Mouse (Mus musculus): ENCODE results near the gene Sgsh. TPM values are rescaled to one million over a fixed set of nuclear protein-coding genes. Genes with fewer than 3 reads are reported as not detected.

Sgsh gene
- polyA plus RNA-seq, 1 experiment from 2014 or later, result 6.7 TPM

- peak; percentile 65; the same call in 1 of the 2 replicates for ATAC-seq (ENCODE audit: insufficient number of reproducible peaks, low FRiP score, low TSS enrichment, low read depth)
- Histone ChIP-seq H3K27me3 (no peaks in the 10 kb centered on the region), H3K4me1 (0 out of 2 replicates have a peak, but pooled peaks cover 4% of the 10 kb centered on the region), H3K9ac (no peak overlapping the region), H3K9me3 (replicated peaks) (no peaks in the 10 kb centered on the region), H3K4me2 (replicated peaks) (no peak overlapping the region), H3K4me3 (replicated peaks) (no peak overlapping the region), H3K36me3 (peaks cover 18% of the 10 kb centered on the region), H3K27ac (replicated peaks) (no peak overlapping the region)
- 29% methylated on average over 11 of the region's 11 CpGs for WGBS
These were observed 8.3 kb upstream of the Sgsh start for GRCm38 (mm10) chr11:119363534-119364145.

- no peak overlapping the region for H3K27ac ChIP-seq (replicated peaks)
- no peak overlapping the region for H3K4me2 ChIP-seq (replicated peaks)
- no peak overlapping the region for H3K4me3 ChIP-seq (replicated peaks)
- ATAC-seq (ENCODE audit: insufficient number of reproducible peaks, low FRiP score, low TSS enrichment, low read depth), result no peak
- H3K36me3 ChIP-seq, result peaks cover 18% of the 10 kb centered on the region
- H3K9ac ChIP-seq, result no peak overlapping the region
- no peaks in the 10 kb centered on the region for H3K27me3 ChIP-seq
- no peaks in the 10 kb centered on the region for H3K9me3 ChIP-seq (replicated peaks)
- 0 out of 2 replicates have a peak, but pooled peaks cover 4% of the 10 kb centered on the region for H3K4me1 ChIP-seq
- WGBS, result 41% methylated on average over 11 of the region's 11 CpGs
These were observed 7.6 kb upstream of the Sgsh start for GRCm38 (mm10) chr11:119362769-119363533.

GRCm38 (mm10) chr11:119359089-119359488 is 3.8 kb upstream of the Sgsh start:
- 69% methylated on average over 10 of the region's 10 CpGs for WGBS
- H3K36me3 ChIP-seq, result peaks cover 18% of the 10 kb centered on the region; the same call in 1 of the 2 replicates
- no peak overlapping the region for H3K27ac ChIP-seq (replicated peaks)
- ATAC-seq (ENCODE audit: insufficient number of reproducible peaks, low FRiP score, low TSS enrichment, low read depth), result no peak
- H3K27me3 ChIP-seq, result no peaks in the 10 kb centered on the region
- no peak overlapping the region for H3K4me2 ChIP-seq (replicated peaks)
- no peaks in the 10 kb centered on the region for H3K9me3 ChIP-seq (replicated peaks)
- no peak overlapping the region for H3K4me3 ChIP-seq (replicated peaks)
- H3K4me1 ChIP-seq, result peaks cover 23% of the 10 kb centered on the region
- H3K9ac ChIP-seq, result no peak overlapping the region

- Histone ChIP-seq H3K27me3 (no peaks in the 10 kb centered on the region), H3K4me2 (replicated peaks) (peak overlapping the region; percentile 95), H3K27ac (replicated peaks) (peak overlapping the region; percentile 53), H3K9ac (peak overlapping the region; percentile 66), H3K9me3 (replicated peaks) (no peaks in the 10 kb centered on the region), H3K36me3 (peaks cover 8% of the 10 kb centered on the region; the same call in 1 of the 2 replicates), H3K4me3 (replicated peaks) (peak overlapping the region; percentile 68), H3K4me1 (peaks cover 19% of the 10 kb centered on the region)
- 5% methylated on average over 23 of the region's 23 CpGs for WGBS
- no peak for ATAC-seq (ENCODE audit: insufficient number of reproducible peaks, low FRiP score, low TSS enrichment, low read depth)
These were observed 416 bp downstream of the Sgsh start for GRCm38 (mm10) chr11:119354798-119355442.

- Histone ChIP-seq H3K27me3 (no peaks in the 10 kb centered on the region), H3K4me2 (replicated peaks) (no peak overlapping the region), H3K9me3 (replicated peaks) (no peaks in the 10 kb centered on the region), H3K9ac (no peak overlapping the region), H3K4me3 (replicated peaks) (no peak overlapping the region), H3K27ac (replicated peaks) (no peak overlapping the region), H3K36me3 (peaks cover 2% of the 10 kb centered on the region; the same call in 1 of the 2 replicates), H3K4me1 (peaks cover 19% of the 10 kb centered on the region)
- 79% methylated on average over 4 of the region's 4 CpGs for WGBS
- ATAC-seq (ENCODE audit: insufficient number of reproducible peaks, low FRiP score, low TSS enrichment, low read depth), result no peak
These were observed 1.4 kb downstream of the Sgsh start for GRCm38 (mm10) chr11:119353946-119354345.

- no peaks in the 10 kb centered on the region for H3K36me3 ChIP-seq
- H3K27me3 ChIP-seq, result no peaks in the 10 kb centered on the region
- no peaks in the 10 kb centered on the region for H3K9me3 ChIP-seq (replicated peaks)
- no peak overlapping the region for H3K9ac ChIP-seq
- H3K4me1 ChIP-seq, result peaks cover 19% of the 10 kb centered on the region
- no peak overlapping the region for H3K4me2 ChIP-seq (replicated peaks)
- H3K4me3 ChIP-seq (replicated peaks), result no peak overlapping the region
- ATAC-seq (ENCODE audit: insufficient number of reproducible peaks, low FRiP score, low TSS enrichment, low read depth), result no peak
- H3K27ac ChIP-seq (replicated peaks), result no peak overlapping the region
- WGBS, result 68% methylated on average over 7 of the region's 7 CpGs
These were observed 3.2 kb downstream of the Sgsh start for GRCm38 (mm10) chr11:119352113-119352512.

- H3K36me3 ChIP-seq, result no peaks in the 10 kb centered on the region
- no peak overlapping the region for H3K9ac ChIP-seq
- H3K27ac ChIP-seq (replicated peaks), result no peak overlapping the region
- no peaks in the 10 kb centered on the region for H3K27me3 ChIP-seq
- H3K4me2 ChIP-seq (replicated peaks), result no peak overlapping the region
- H3K4me3 ChIP-seq (replicated peaks), result no peak overlapping the region
- no peak for ATAC-seq (ENCODE audit: insufficient number of reproducible peaks, low FRiP score, low TSS enrichment, low read depth)
- no peaks in the 10 kb centered on the region for H3K9me3 ChIP-seq (replicated peaks)
- H3K4me1 ChIP-seq, result no peaks in the 10 kb centered on the region
- 86% methylated on average over 4 of the region's 4 CpGs for WGBS
These were observed 8.2 kb downstream of the Sgsh start for GRCm38 (mm10) chr11:119347125-119347524.

GRCm38 (mm10) chr11:119344865-119345264 is 10.5 kb downstream of the Sgsh start:
- Histone ChIP-seq H3K27me3 (no peaks in the 10 kb centered on the region), H3K4me1 (no peaks in the 10 kb centered on the region), H3K36me3 (no peaks in the 10 kb centered on the region), H3K9me3 (replicated peaks) (no peaks in the 10 kb centered on the region), H3K4me2 (replicated peaks) (no peak overlapping the region), H3K27ac (replicated peaks) (no peak overlapping the region), H3K4me3 (replicated peaks) (no peak overlapping the region), H3K9ac (no peak overlapping the region)
- 67% methylated on average over 6 of the region's 6 CpGs for WGBS
- ATAC-seq (ENCODE audit: insufficient number of reproducible peaks, low FRiP score, low TSS enrichment, low read depth), result no peak

GRCm38 (mm10) chr11:119344178-119344577 is 11.2 kb downstream of the Sgsh start:
- H3K36me3 ChIP-seq, result no peaks in the 10 kb centered on the region
- H3K4me3 ChIP-seq (replicated peaks), result no peak overlapping the region
- no peak for ATAC-seq (ENCODE audit: insufficient number of reproducible peaks, low FRiP score, low TSS enrichment, low read depth)
- no peak overlapping the region for H3K27ac ChIP-seq (replicated peaks)
- no peaks in the 10 kb centered on the region for H3K27me3 ChIP-seq
- 83% methylated on average over 8 of the region's 8 CpGs for WGBS
- no peaks in the 10 kb centered on the region for H3K9me3 ChIP-seq (replicated peaks)
- no peak overlapping the region for H3K4me2 ChIP-seq (replicated peaks)
- H3K9ac ChIP-seq, result no peak overlapping the region
- H3K4me1 ChIP-seq, result no peaks in the 10 kb centered on the region

GRCm38 (mm10) chr11:119339637-119340036 is 15.7 kb downstream of the Sgsh start:
- no peaks in the 10 kb centered on the region for H3K4me1 ChIP-seq
- no peaks in the 10 kb centered on the region for H3K36me3 ChIP-seq
- 3% methylated on average over 5 of the region's 5 CpGs for WGBS
- ATAC-seq (ENCODE audit: insufficient number of reproducible peaks, low FRiP score, low TSS enrichment, low read depth), result no peak
- no peak overlapping the region for H3K4me2 ChIP-seq (replicated peaks)
- no peak overlapping the region for H3K9ac ChIP-seq
- no peaks in the 10 kb centered on the region for H3K9me3 ChIP-seq (replicated peaks)
- H3K4me3 ChIP-seq (replicated peaks), result no peak overlapping the region
- H3K27me3 ChIP-seq, result no peaks in the 10 kb centered on the region
- no peak overlapping the region for H3K27ac ChIP-seq (replicated peaks)

- H3K4me3 ChIP-seq (replicated peaks), result no peak overlapping the region
- H3K36me3 ChIP-seq, result no peaks in the 10 kb centered on the region
- H3K4me1 ChIP-seq, result no peaks in the 10 kb centered on the region
- H3K9me3 ChIP-seq (replicated peaks), result no peaks in the 10 kb centered on the region
- 40% methylated on average over 5 of the region's 5 CpGs for WGBS
- ATAC-seq (ENCODE audit: insufficient number of reproducible peaks, low FRiP score, low TSS enrichment, low read depth), result no peak
- H3K4me2 ChIP-seq (replicated peaks), result no peak overlapping the region
- no peak overlapping the region for H3K27ac ChIP-seq (replicated peaks)
- H3K27me3 ChIP-seq, result no peaks in the 10 kb centered on the region
- no peak overlapping the region for H3K9ac ChIP-seq
These were observed 16.2 kb downstream of the Sgsh start for GRCm38 (mm10) chr11:119339179-119339578.
